Mouse (Mus musculus): ENCODE measurements at regions not wholly inside any gene's neighbourhood (a gene's known extent, or its start where the extent isn't known, plus 50 kb on each side); places are given as distances from the start of the nearest gene placed in this dataset.

- Histone ChIP-seq H3K27me3 (ENCODE audit: control insufficient read depth, insufficient read depth, low read length, poor library complexity, severe bottlenecking) (no peaks in the 10 kb centered on the region), H3K9ac (ENCODE audit: low read depth, poor library complexity, severe bottlenecking) (no peak overlapping the region), H3K4me1 (ENCODE audit: control insufficient read depth, insufficient read depth, low read length) (peaks cover 10% of the 10 kb centered on the region), H3K4me3 (ENCODE audit: low read depth, low read length) (no peak overlapping the region), H3K27ac (ENCODE audit: insufficient read depth, low read length) (no peak overlapping the region), H3K36me3 (ENCODE audit: control insufficient read depth, insufficient read depth, low read length, poor library complexity, severe bottlenecking) (no peaks in the 10 kb centered on the region), H3K9me3 (replicated peaks; ENCODE audit: control insufficient read depth, insufficient read depth, low read length, poor library complexity, severe bottlenecking) (no peaks in the 10 kb centered on the region)
- TF ChIP-seq EP300 (IDR thresholded peaks at IDR 0.05; ENCODE audit: insufficient read depth, low read depth, low read length) (no peak), POLR2A (IDR thresholded peaks at IDR 0.05; ENCODE audit: insufficient read depth, low read length) (no peak), CTCF (IDR thresholded peaks at IDR 0.05; ENCODE audit: low read depth, low read length) (no peak)
Observed at GRCm38 (mm10) chr4:119018573-119018972, 57.2 kb downstream of the Lao1 start.

- TF ChIP-seq POLR2A (IDR thresholded peaks at IDR 0.05; ENCODE audit: insufficient read depth, low read length) (no peak), EP300 (IDR thresholded peaks at IDR 0.05; ENCODE audit: insufficient read depth, low read depth, low read length) (peak; percentile 29; the same call in 1 of the 2 replicates), CTCF (IDR thresholded peaks at IDR 0.05; ENCODE audit: low read depth, low read length) (peak; percentile 8)
- Histone ChIP-seq H3K27me3 (ENCODE audit: control insufficient read depth, insufficient read depth, low read length, poor library complexity, severe bottlenecking) (no peaks in the 10 kb centered on the region), H3K4me1 (ENCODE audit: control insufficient read depth, insufficient read depth, low read length) (peaks cover 10% of the 10 kb centered on the region), H3K4me3 (ENCODE audit: low read depth, low read length) (0 out of 2 replicates have a peak overlapping the region, but pooled peaks have one; percentile 9), H3K9ac (ENCODE audit: low read depth, poor library complexity, severe bottlenecking) (no peak overlapping the region), H3K9me3 (replicated peaks; ENCODE audit: control insufficient read depth, insufficient read depth, low read length, poor library complexity, severe bottlenecking) (no peaks in the 10 kb centered on the region), H3K36me3 (ENCODE audit: control insufficient read depth, insufficient read depth, low read length, poor library complexity, severe bottlenecking) (no peaks in the 10 kb centered on the region), H3K27ac (ENCODE audit: insufficient read depth, low read length) (no peak overlapping the region)
Observed at GRCm38 (mm10) chr4:119019013-119019781, 57.8 kb downstream of the Lao1 start.

- H3K36me3 ChIP-seq (ENCODE audit: control insufficient read depth, insufficient read depth, low read length, poor library complexity, severe bottlenecking) = no peaks in the 10 kb centered on the region
- no peak overlapping the region for H3K27ac ChIP-seq (ENCODE audit: insufficient read depth, low read length)
- H3K4me3 ChIP-seq (ENCODE audit: low read depth, low read length) = peak overlapping the region; percentile 0; the same call in 1 of the 2 replicates
- H3K9ac ChIP-seq (ENCODE audit: low read depth, poor library complexity, severe bottlenecking) = no peak overlapping the region
- H3K27me3 ChIP-seq (ENCODE audit: control insufficient read depth, insufficient read depth, low read length, poor library complexity, severe bottlenecking) = no peaks in the 10 kb centered on the region
- TF ChIP-seq POLR2A (IDR thresholded peaks at IDR 0.05; ENCODE audit: insufficient read depth, low read length) (no peak), EP300 (IDR thresholded peaks at IDR 0.05; ENCODE audit: insufficient read depth, low read depth, low read length) (peak; percentile 94), CTCF (IDR thresholded peaks at IDR 0.05; ENCODE audit: low read depth, low read length) (no peak)
- H3K9me3 ChIP-seq (replicated peaks; ENCODE audit: control insufficient read depth, insufficient read depth, low read length, poor library complexity, severe bottlenecking) = no peaks in the 10 kb centered on the region
- peaks cover 10% of the 10 kb centered on the region for H3K4me1 ChIP-seq (ENCODE audit: control insufficient read depth, insufficient read depth, low read length)
Observed at GRCm38 (mm10) chr4:119022338-119022737, 61.0 kb downstream of the Lao1 start.

GRCm38 (mm10) chr4:119026237-119026861, 65.0 kb downstream of the Lao1 start:
- Histone ChIP-seq H3K4me3 (ENCODE audit: low read depth, low read length) (no peak overlapping the region), H3K27ac (ENCODE audit: insufficient read depth, low read length) (peak overlapping the region; percentile 94), H3K36me3 (ENCODE audit: control insufficient read depth, insufficient read depth, low read length, poor library complexity, severe bottlenecking) (no peaks in the 10 kb centered on the region), H3K27me3 (ENCODE audit: control insufficient read depth, insufficient read depth, low read length, poor library complexity, severe bottlenecking) (no peaks in the 10 kb centered on the region), H3K4me1 (ENCODE audit: control insufficient read depth, insufficient read depth, low read length) (peaks cover 10% of the 10 kb centered on the region), H3K9me3 (replicated peaks; ENCODE audit: control insufficient read depth, insufficient read depth, low read length, poor library complexity, severe bottlenecking) (no peaks in the 10 kb centered on the region), H3K9ac (ENCODE audit: low read depth, poor library complexity, severe bottlenecking) (peak overlapping the region; percentile 8; the same call in 1 of the 2 replicates)
- TF ChIP-seq POLR2A (IDR thresholded peaks at IDR 0.05; ENCODE audit: insufficient read depth, low read length) = no peak
- peak; percentile 93 for TF ChIP-seq EP300 (IDR thresholded peaks at IDR 0.05; ENCODE audit: insufficient read depth, low read depth, low read length)

GRCm38 (mm10) chr4:119028208-119028821, 66.9 kb downstream of the Lao1 start:
- Histone ChIP-seq H3K9ac (ENCODE audit: low read depth, poor library complexity, severe bottlenecking) (no peak overlapping the region), H3K27ac (ENCODE audit: insufficient read depth, low read length) (no peak overlapping the region), H3K4me3 (ENCODE audit: low read depth, low read length) (peak overlapping the region; percentile 25; the same call in 1 of the 2 replicates), H3K4me1 (ENCODE audit: control insufficient read depth, insufficient read depth, low read length) (peaks cover 14% of the 10 kb centered on the region), H3K36me3 (ENCODE audit: control insufficient read depth, insufficient read depth, low read length, poor library complexity, severe bottlenecking) (no peaks in the 10 kb centered on the region), H3K27me3 (ENCODE audit: control insufficient read depth, insufficient read depth, low read length, poor library complexity, severe bottlenecking) (no peaks in the 10 kb centered on the region), H3K9me3 (replicated peaks; ENCODE audit: control insufficient read depth, insufficient read depth, low read length, poor library complexity, severe bottlenecking) (no peaks in the 10 kb centered on the region)
- TF ChIP-seq CTCF (IDR thresholded peaks at IDR 0.05; ENCODE audit: low read depth, low read length) = no peak
- TF ChIP-seq EP300 (IDR thresholded peaks at IDR 0.05; ENCODE audit: insufficient read depth, low read depth, low read length) = 0 out of 2 replicates have a peak, but pooled peaks have one; percentile 46
